Comparison of ENCODE assay signal across 8 mouse cellular contexts in the genomic region with DNA sequence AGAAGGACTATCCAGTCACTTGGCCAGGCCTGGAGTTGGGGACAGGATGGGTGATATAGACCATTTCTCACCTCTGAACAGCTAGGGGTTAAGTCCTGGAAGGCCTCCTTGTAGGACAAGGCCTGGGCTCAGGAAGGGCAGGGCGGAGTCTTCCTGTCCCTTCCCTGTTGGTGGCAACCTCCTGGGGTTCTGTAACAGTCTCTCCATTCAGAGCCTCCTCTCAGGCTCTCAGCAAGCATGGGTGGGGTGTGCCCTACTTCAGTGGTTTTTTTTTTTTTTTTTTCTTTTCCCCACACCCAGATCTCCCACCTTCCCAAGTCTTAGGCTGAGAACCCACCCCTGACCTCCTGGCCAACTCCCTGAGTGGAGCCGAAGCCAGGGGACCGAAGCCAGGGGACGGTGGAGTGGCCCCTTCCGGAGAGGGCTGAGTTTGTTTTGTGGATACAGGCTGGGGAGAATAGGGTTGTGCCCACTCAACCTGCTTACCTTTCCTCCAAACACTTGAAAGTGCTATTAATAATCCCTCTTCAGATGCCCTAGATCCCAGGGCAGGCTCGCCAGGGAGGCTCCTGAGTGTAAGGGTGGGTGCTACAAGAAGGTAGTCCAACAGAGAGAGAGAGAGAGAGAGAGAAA. TPM values are rescaled to one million over a fixed set of nuclear protein-coding genes. Genes with fewer than 3 reads are reported as not detected.
DNase-seq lines count a peak whose midpoint lies in the region; ATAC-seq and TF ChIP-seq lines count a peak whose summit lies in the region.

No protein-coding gene starts in this region.

- peaks cover 21 to 45% of the 10 kb centered on the region in 2 experiments for H3K4me1 ChIP-seq in ES-E14 (ENCODE audit: control insufficient read depth in 2 of 2, insufficient read depth in 2 of 2, low read length in 2 of 2, poor library complexity in 1 of 2)
- peaks cover 10% of the 10 kb centered on the region; the same call in 1 of the 2 replicates for H3K4me1 ChIP-seq in cortical plate, adult 2 months (ENCODE audit: control insufficient read depth, insufficient read depth, low read length)
- peaks cover 73% of the 10 kb centered on the region for H3K4me1 ChIP-seq in intestine, embryonic 15.5 days (replicated peaks)

- H3K4me2 ChIP-seq in intestine, embryonic 15.5 days (replicated peaks), result peak overlapping the region; percentile 90

- H3K9ac ChIP-seq in ES-E14 (ENCODE audit: insufficient read depth, low read depth, low read length, poor library complexity, severe bottlenecking), result peak overlapping the region; percentile 78; the same call in 1 of the 2 replicates
- peak overlapping the region; percentile 78 for H3K9ac ChIP-seq in intestine, embryonic 15.5 days

- DNase-seq in ES-E14 (ENCODE audit: low read depth, low spot score), result no peak
- DNase-seq in lung, postnatal 4 days, result peak; percentile 82 to 93
- DNase-seq in natural killer cell, adult 2 months (ENCODE audit: low spot score in 2 of 2), result no peak
- no peak for DNase-seq in ovary, adult 18-20 months (ENCODE audit: low spot score)
- DNase-seq in spleen, postnatal 4 days (ENCODE audit: low spot score in 2 of 2), result no peak
- DNase-seq in kidney, postnatal 4 days, result no peak

- H3K27ac ChIP-seq in ES-E14 (ENCODE audit: insufficient read depth, low read depth, low read length, poor library complexity, severe bottlenecking), result no peak overlapping the region; the same call in 1 of the 2 replicates
- peak overlapping the region; percentile 49; the same call in 1 of the 2 replicates for H3K27ac ChIP-seq in cortical plate, adult 2 months (ENCODE audit: insufficient read depth, low read length)
- H3K27ac ChIP-seq in intestine, embryonic 15.5 days, result 0 out of 2 replicates have a peak overlapping the region, but pooled peaks have one; percentile 83

- H3K4me3 ChIP-seq in ES-E14 (ENCODE audit: insufficient read depth in 1 of 2, low read depth in 1 of 2, low read length in 2 of 2, poor library complexity in 1 of 2, severe bottlenecking in 1 of 2), result peak overlapping the region; percentile 72 to 92; a peak in 3 of 4 replicates
- H3K4me3 ChIP-seq in cortical plate, adult 2 months (ENCODE audit: insufficient read depth, low read length), result peak overlapping the region; percentile 68
- peak overlapping the region; percentile 74 for H3K4me3 ChIP-seq in intestine, embryonic 15.5 days (replicated peaks)

- 49% methylated on average over 6 of the region's 6 CpGs for WGBS in intestine, embryonic 15.5 days

- H3K27me3 ChIP-seq in intestine, embryonic 15.5 days (replicated peaks), result no peaks in the 10 kb centered on the region

- H3K9me3 ChIP-seq in ES-E14 (ENCODE audit: control insufficient read depth, insufficient read depth, low read depth, low read length), result no peaks in the 10 kb centered on the region
- no peaks in the 10 kb centered on the region for H3K9me3 ChIP-seq in intestine, embryonic 15.5 days

- ATAC-seq in intestine, embryonic 15.5 days, result no peak

- no peak for TF ChIP-seq CTCF in cortical plate, adult 2 months (IDR thresholded peaks at IDR 0.05; ENCODE audit: extremely low read depth, insufficient read depth, low read length)

- no peak for TF ChIP-seq POLR2A in cortical plate, adult 2 months (IDR thresholded peaks at IDR 0.05; ENCODE audit: extremely low read depth, insufficient read depth, low read length)

- H3K36me3 ChIP-seq in ES-E14 (ENCODE audit: control insufficient read depth, insufficient read depth, low read length, poor library complexity, severe bottlenecking), result no peaks in the 10 kb centered on the region
- no peaks in the 10 kb centered on the region for H3K36me3 ChIP-seq in intestine, embryonic 15.5 days

- in situ Hi-C loops in ES-E14 (cut with MboI; ENCODE audit: low sequenced_read_pairs in 2 of 2, unreplicated experiment in 2 of 2), result no loop called here

TF ChIP-seq in ES-E14, 5 proteins besides CTCF, POLR2A, EP300 and RAD21:
- TF ChIP-seq HCFC1 (IDR thresholded peaks at IDR 0.05; ENCODE audit: borderline replicate concordance, insufficient read depth, low read length) (no peak), ZNF384 (IDR thresholded peaks at IDR 0.05; ENCODE audit: low read depth, low read length) (0 out of 2 replicates have a peak, but pooled peaks have one; percentile 44)

RNA-seq across cellular contexts. Expression of gene Fam129b, which starts 2.0 kb away (rescaled TPM):
- 65.3 and 90.0 TPM in 2 replicates for total RNA-seq in ES-E14 (2012; rRNA removed)
- 27.1 and 29.0 TPM in 2 replicates for polyA plus RNA-seq in cortical plate, adult 2 months (2012; rRNA removed)
- 40.4 and 42.2 TPM in 2 replicates for polyA plus RNA-seq in intestine, embryonic 15.5 days (2015; fragmentation: Nextera tagmentation; extraction: Ambion mirVana)

RNA-seq across cellular contexts. Expression of gene Stxbp1, which starts 30.8 kb away (rescaled TPM):
- total RNA-seq in ES-E14 (2012; rRNA removed), result 4.0 and 6.6 TPM in 2 replicates
- polyA plus RNA-seq in cortical plate, adult 2 months (2012; rRNA removed), result 709 and 713 TPM in 2 replicates
- polyA plus RNA-seq in intestine, embryonic 15.5 days (2015; fragmentation: Nextera tagmentation; extraction: Ambion mirVana), result 21.2 and 22.1 TPM in 2 replicates

Comparison
In these comparisons a context has a peak if more than half of its experiments do, and no peak if none do; other contexts are left out.
1. DNase-seq: peak in lung, postnatal 4 days (2 of 2); none in ES-E14 (single experiment), natural killer cell, adult 2 months (0 of 2), ovary, adult 18-20 months (single experiment), spleen, postnatal 4 days (0 of 2) and kidney, postnatal 4 days (0 of 2).
2. RNA of gene Stxbp1, which starts 30.8 kb away (polyA plus RNA-seq): 709 to 713 TPM in cortical plate, adult 2 months; 21.2 to 22.1 TPM in intestine, embryonic 15.5 days; every median in the first group is over 10 times any median in the second.
3. Peak in every context shown above with its lines, with median percentiles within 50 percentile points of each other: H3K4me3 ChIP-seq.